Mouse (Mus musculus): Measurements from ENCODE around the gene Cc2d2a. TPM values are rescaled to one million over a fixed set of nuclear protein-coding genes. Genes with fewer than 3 reads are reported as not detected.

The Cc2d2a gene
- polyA plus RNA-seq, 1 experiment from 2014 or later: 8.7 TPM

- WGBS: 38% methylated on average over 5 of the region's 5 CpGs
- no peaks in the 10 kb centered on the region for H3K36me3 ChIP-seq (replicated peaks; ENCODE audit: control insufficient read depth, insufficient read depth, low read depth, low read length)
- no peak for DNase-seq (ENCODE audit: low spot score)
These were observed 83.0 kb downstream of the Cc2d2a start for GRCm38 (mm10) chr5:43745156-43745555.

GRCm38 (mm10) chr5:43748039-43748438 lies 85.9 kb downstream of the Cc2d2a start:
- no peak overlapping the region for H3K4me3 ChIP-seq (ENCODE audit: low read depth, low read length)
- DNase-seq (ENCODE audit: low spot score) (no peak), ATAC-seq (replicated peaks; ENCODE audit: insufficient number of reproducible peaks, low FRiP score, low TSS enrichment, low read depth) (no peak)
- H3K4me2 ChIP-seq (ENCODE audit: low read depth, low read length): no peak overlapping the region
- H3K9me3 ChIP-seq (replicated peaks; ENCODE audit: control insufficient read depth, low read length): no peaks in the 10 kb centered on the region
- H3K36me3 ChIP-seq (replicated peaks; ENCODE audit: control insufficient read depth, insufficient read depth, low read depth, low read length): no peaks in the 10 kb centered on the region
- no peaks in the 10 kb centered on the region for H3K27me3 ChIP-seq (ENCODE audit: control insufficient read depth, insufficient read depth, low read length)
- no peak overlapping the region for H3K27ac ChIP-seq (replicated peaks; ENCODE audit: low read depth, low read length)
- H3K4me1 ChIP-seq (ENCODE audit: control insufficient read depth, insufficient read depth, low read length): no peaks in the 10 kb centered on the region
- H3K9ac ChIP-seq (replicated peaks; ENCODE audit: low read length): no peak overlapping the region
- WGBS: 98% methylated on average over 4 of the region's 4 CpGs

More at GRCm38 (mm10) chr5:43745156-43745555, 83.0 kb downstream of the Cc2d2a start:
- no peak overlapping the region for H3K4me3 ChIP-seq (ENCODE audit: low read depth, low read length)
- no peaks in the 10 kb centered on the region for H3K27me3 ChIP-seq (ENCODE audit: control insufficient read depth, insufficient read depth, low read length)
- H3K9me3 ChIP-seq (replicated peaks; ENCODE audit: control insufficient read depth, low read length): no peaks in the 10 kb centered on the region
- no peaks in the 10 kb centered on the region for H3K4me1 ChIP-seq (ENCODE audit: control insufficient read depth, insufficient read depth, low read length)
- no peak overlapping the region for H3K9ac ChIP-seq (replicated peaks; ENCODE audit: low read length)
- no peak overlapping the region for H3K4me2 ChIP-seq (ENCODE audit: low read depth, low read length)
- no peak for ATAC-seq (replicated peaks; ENCODE audit: insufficient number of reproducible peaks, low FRiP score, low TSS enrichment, low read depth)
- no peak overlapping the region for H3K27ac ChIP-seq (replicated peaks; ENCODE audit: low read depth, low read length)

- no peak overlapping the region for H3K4me2 ChIP-seq (ENCODE audit: low read depth, low read length)
- no peaks in the 10 kb centered on the region for H3K36me3 ChIP-seq (replicated peaks; ENCODE audit: control insufficient read depth, insufficient read depth, low read depth, low read length)
- H3K27ac ChIP-seq (replicated peaks; ENCODE audit: low read depth, low read length): no peak overlapping the region
- ATAC-seq (replicated peaks; ENCODE audit: insufficient number of reproducible peaks, low FRiP score, low TSS enrichment, low read depth) (no peak), DNase-seq (ENCODE audit: low spot score) (no peak)
- H3K4me3 ChIP-seq (ENCODE audit: low read depth, low read length): no peak overlapping the region
- H3K9me3 ChIP-seq (replicated peaks; ENCODE audit: control insufficient read depth, low read length): no peaks in the 10 kb centered on the region
- 83% methylated on average over 3 of the region's 3 CpGs for WGBS
- no peak overlapping the region for H3K9ac ChIP-seq (replicated peaks; ENCODE audit: low read length)
- no peaks in the 10 kb centered on the region for H3K27me3 ChIP-seq (ENCODE audit: control insufficient read depth, insufficient read depth, low read length)
- H3K4me1 ChIP-seq (ENCODE audit: control insufficient read depth, insufficient read depth, low read length): no peaks in the 10 kb centered on the region
These were observed 86.9 kb downstream of the Cc2d2a start for GRCm38 (mm10) chr5:43749092-43749491.

- WGBS: 95% methylated on average over 3 of the region's 3 CpGs
These were observed 108.6 kb downstream of the Cc2d2a start for GRCm38 (mm10) chr5:43770618-43771354.

GRCm38 (mm10) chr5:43771555-43771954 lies 109.4 kb downstream of the Cc2d2a start:
- Histone ChIP-seq H3K9ac (replicated peaks; ENCODE audit: low read length) (no peak overlapping the region), H3K4me3 (ENCODE audit: low read depth, low read length) (no peak overlapping the region), H3K27ac (replicated peaks; ENCODE audit: low read depth, low read length) (no peak overlapping the region), H3K27me3 (ENCODE audit: control insufficient read depth, insufficient read depth, low read length) (no peaks in the 10 kb centered on the region), H3K4me2 (ENCODE audit: low read depth, low read length) (no peak overlapping the region), H3K9me3 (replicated peaks; ENCODE audit: control insufficient read depth, low read length) (no peaks in the 10 kb centered on the region), H3K36me3 (replicated peaks; ENCODE audit: control insufficient read depth, insufficient read depth, low read depth, low read length) (0 out of 2 replicates have a peak, but pooled peaks cover 2% of the 10 kb centered on the region), H3K4me1 (ENCODE audit: control insufficient read depth, insufficient read depth, low read length) (no peaks in the 10 kb centered on the region)
- ATAC-seq (replicated peaks; ENCODE audit: insufficient number of reproducible peaks, low FRiP score, low TSS enrichment, low read depth) (no peak), DNase-seq (ENCODE audit: low spot score) (no peak)
- WGBS: 95% methylated on average over 3 of the region's 3 CpGs

More at GRCm38 (mm10) chr5:43770618-43771354, 108.6 kb downstream of the Cc2d2a start:
- Histone ChIP-seq H3K4me2 (ENCODE audit: low read depth, low read length) (no peak overlapping the region), H3K27ac (replicated peaks; ENCODE audit: low read depth, low read length) (no peak overlapping the region), H3K9me3 (replicated peaks; ENCODE audit: control insufficient read depth, low read length) (no peaks in the 10 kb centered on the region), H3K4me3 (ENCODE audit: low read depth, low read length) (no peak overlapping the region), H3K4me1 (ENCODE audit: control insufficient read depth, insufficient read depth, low read length) (no peaks in the 10 kb centered on the region), H3K9ac (replicated peaks; ENCODE audit: low read length) (no peak overlapping the region), H3K36me3 (replicated peaks; ENCODE audit: control insufficient read depth, insufficient read depth, low read depth, low read length) (0 out of 2 replicates have a peak, but pooled peaks cover 2% of the 10 kb centered on the region), H3K27me3 (ENCODE audit: control insufficient read depth, insufficient read depth, low read length) (no peaks in the 10 kb centered on the region)
- DNase-seq (ENCODE audit: low spot score) (no peak), ATAC-seq (replicated peaks; ENCODE audit: insufficient number of reproducible peaks, low FRiP score, low TSS enrichment, low read depth) (no peak)

GRCm38 (mm10) chr5:43776407-43776806 lies 114.3 kb downstream of the Cc2d2a start:
- no peak overlapping the region for H3K27ac ChIP-seq (replicated peaks; ENCODE audit: low read depth, low read length)

GRCm38 (mm10) chr5:43776993-43777392 lies 114.8 kb downstream of the Cc2d2a start:
- H3K4me3 ChIP-seq (ENCODE audit: low read depth, low read length): no peak overlapping the region
- no peaks in the 10 kb centered on the region for H3K4me1 ChIP-seq (ENCODE audit: control insufficient read depth, insufficient read depth, low read length)
- ATAC-seq (replicated peaks; ENCODE audit: insufficient number of reproducible peaks, low FRiP score, low TSS enrichment, low read depth): no peak
- no peak overlapping the region for H3K27ac ChIP-seq (replicated peaks; ENCODE audit: low read depth, low read length)
- H3K4me2 ChIP-seq (ENCODE audit: low read depth, low read length): no peak overlapping the region
- no peaks in the 10 kb centered on the region for H3K36me3 ChIP-seq (replicated peaks; ENCODE audit: control insufficient read depth, insufficient read depth, low read depth, low read length)
- no peak for DNase-seq (ENCODE audit: low spot score)
- WGBS: 73% methylated on average over 1 of the region's 1 CpGs
- H3K9ac ChIP-seq (replicated peaks; ENCODE audit: low read length): no peak overlapping the region
- no peaks in the 10 kb centered on the region for H3K27me3 ChIP-seq (ENCODE audit: control insufficient read depth, insufficient read depth, low read length)
- H3K9me3 ChIP-seq (replicated peaks; ENCODE audit: control insufficient read depth, low read length): no peaks in the 10 kb centered on the region

More at GRCm38 (mm10) chr5:43776407-43776806, 114.3 kb downstream of the Cc2d2a start:
- H3K4me3 ChIP-seq (ENCODE audit: low read depth, low read length): no peak overlapping the region
- H3K4me2 ChIP-seq (ENCODE audit: low read depth, low read length): no peak overlapping the region
- H3K36me3 ChIP-seq (replicated peaks; ENCODE audit: control insufficient read depth, insufficient read depth, low read depth, low read length): no peaks in the 10 kb centered on the region
- no peak for DNase-seq (ENCODE audit: low spot score)
- no peaks in the 10 kb centered on the region for H3K4me1 ChIP-seq (ENCODE audit: control insufficient read depth, insufficient read depth, low read length)
- H3K9ac ChIP-seq (replicated peaks; ENCODE audit: low read length): no peak overlapping the region
- no peaks in the 10 kb centered on the region for H3K27me3 ChIP-seq (ENCODE audit: control insufficient read depth, insufficient read depth, low read length)
- ATAC-seq (replicated peaks; ENCODE audit: insufficient number of reproducible peaks, low FRiP score, low TSS enrichment, low read depth): no peak
- H3K9me3 ChIP-seq (replicated peaks; ENCODE audit: control insufficient read depth, low read length): no peaks in the 10 kb centered on the region

GRCm38 (mm10) chr5:43778583-43778982 lies 116.4 kb downstream of the Cc2d2a start:
- Histone ChIP-seq H3K4me1 (ENCODE audit: control insufficient read depth, insufficient read depth, low read length) (no peaks in the 10 kb centered on the region), H3K9me3 (replicated peaks; ENCODE audit: control insufficient read depth, low read length) (no peaks in the 10 kb centered on the region), H3K36me3 (replicated peaks; ENCODE audit: control insufficient read depth, insufficient read depth, low read depth, low read length) (no peaks in the 10 kb centered on the region), H3K4me3 (ENCODE audit: low read depth, low read length) (no peak overlapping the region), H3K9ac (replicated peaks; ENCODE audit: low read length) (no peak overlapping the region), H3K27me3 (ENCODE audit: control insufficient read depth, insufficient read depth, low read length) (no peaks in the 10 kb centered on the region), H3K4me2 (ENCODE audit: low read depth, low read length) (no peak overlapping the region), H3K27ac (replicated peaks; ENCODE audit: low read depth, low read length) (no peak overlapping the region)
- DNase-seq (ENCODE audit: low spot score): no peak
- 95% methylated on average over 3 of the region's 3 CpGs for WGBS
- ATAC-seq (replicated peaks; ENCODE audit: insufficient number of reproducible peaks, low FRiP score, low TSS enrichment, low read depth): no peak

Measured in embryonic facial prominence, embryonic 11.5 days (tissue).